Mouse (Mus musculus): ENCODE data around the gene H2al1j. TPM values are rescaled to one million over a fixed set of nuclear protein-coding genes. Genes with fewer than 3 reads are reported as not detected.

Gene H2al1j
- total RNA-seq, 1 experiment from 2014 or later = not detected

Other genes with a start within 250 kb of the H2al1j start
- not detected in 2 replicates for gene H2al1a, start 28.6 kb upstream of the H2al1j start, total RNA-seq (2021)
- gene H2al1b, start 25.4 kb upstream of the H2al1j start, total RNA-seq (2021) = not detected in 2 replicates
- gene H2al1c, start 22.2 kb upstream of the H2al1j start, total RNA-seq (2021) = not detected in 2 replicates
- gene H2al1d, start 19.0 kb upstream of the H2al1j start, total RNA-seq (2021) = not detected in 2 replicates
- gene H2al1e, start 15.9 kb upstream of the H2al1j start, total RNA-seq (2021) = not detected in 2 replicates
- gene H2al1f, start 12.7 kb upstream of the H2al1j start, total RNA-seq (2021) = not detected in 2 replicates
- gene H2al1g, start 9.6 kb upstream of the H2al1j start, total RNA-seq (2021) = not detected in 2 replicates
- gene H2al1h, start 6.3 kb upstream of the H2al1j start, total RNA-seq (2021) = not detected in 2 replicates
- not detected in 2 replicates for gene H2al1i, start 3.2 kb upstream of the H2al1j start, total RNA-seq (2021)